Mouse (Mus musculus) retina, postnatal 7 days (tissue): ENCODE results near the gene C1qtnf5.

Experiments used
- DNase-seq: peaks from one replicate; pipeline ENCODE4 v3.0.0-alpha.2; 2012; ENCODE audit warnings: low read depth, low spot score

C1qtnf5 gene

GRCm38 (mm10) chr9:44107110-44107509 lies at the start of gene C1qtnf5:
Gene C1qtnf5, plus strand, starts transcription at chr9:44107245.
- DNase-seq, result no peak

DNA sequence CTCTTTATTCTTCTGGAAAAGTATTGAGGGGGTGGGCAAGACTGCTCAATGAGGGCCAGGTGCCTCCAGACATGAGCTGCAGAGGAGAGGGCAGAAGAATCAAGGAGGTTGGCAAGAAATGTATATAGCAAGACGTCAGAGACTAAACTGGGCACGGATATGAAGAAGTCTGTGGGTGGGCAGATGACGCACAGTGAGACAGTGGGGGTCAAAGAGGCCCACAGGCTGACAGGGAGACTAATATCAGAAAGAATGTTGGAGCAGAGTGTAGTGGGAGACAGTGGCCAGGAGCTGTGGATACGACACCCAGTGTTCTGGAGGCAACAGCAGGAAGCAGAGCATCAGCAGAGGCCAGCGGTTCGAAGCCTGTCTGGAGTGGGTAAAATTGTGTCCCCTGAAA lies 48.4 kb upstream of the C1qtnf5 start:
- no peak for DNase-seq

- DNase-seq, result no peak
Observed at GRCm38 (mm10) chr9:44065177-44065576, 41.9 kb upstream of the C1qtnf5 start.

DNA sequence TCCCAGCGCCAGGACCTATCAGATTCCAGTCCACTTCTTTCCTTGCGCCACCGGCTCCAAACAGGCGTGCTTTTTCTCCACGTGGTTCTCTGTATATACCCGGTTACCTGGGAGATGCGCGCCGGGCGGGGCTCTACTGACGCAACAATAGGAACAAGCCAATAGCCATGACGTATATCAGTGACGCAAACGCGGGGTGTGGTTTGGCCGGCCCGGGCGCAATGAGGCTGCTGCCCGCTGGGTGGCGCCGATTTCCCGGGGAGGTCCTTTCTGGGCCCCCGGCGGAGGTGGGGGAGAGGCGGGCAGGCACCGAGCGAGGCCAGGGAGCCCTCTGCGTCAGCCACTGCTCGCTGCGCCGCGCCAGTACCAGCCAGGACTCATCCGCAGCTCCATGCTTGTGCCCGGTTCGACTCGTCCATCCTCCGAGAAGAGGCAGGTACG lies 40.2 kb upstream of the C1qtnf5 start, which contains the start of gene Usp2:
Gene Usp2, plus strand, starts transcription at position 237 of the 441 bp plus-strand sequence.
- DNase-seq, result peak; percentile 97

- DNase-seq, result no peak
Observed at GRCm38 (mm10) chr9:44067241-44067959, 39.6 kb upstream of the C1qtnf5 start.

- no peak for DNase-seq
Observed at GRCm38 (mm10) chr9:44067960-44068330, 39.1 kb upstream of the C1qtnf5 start.

DNA sequence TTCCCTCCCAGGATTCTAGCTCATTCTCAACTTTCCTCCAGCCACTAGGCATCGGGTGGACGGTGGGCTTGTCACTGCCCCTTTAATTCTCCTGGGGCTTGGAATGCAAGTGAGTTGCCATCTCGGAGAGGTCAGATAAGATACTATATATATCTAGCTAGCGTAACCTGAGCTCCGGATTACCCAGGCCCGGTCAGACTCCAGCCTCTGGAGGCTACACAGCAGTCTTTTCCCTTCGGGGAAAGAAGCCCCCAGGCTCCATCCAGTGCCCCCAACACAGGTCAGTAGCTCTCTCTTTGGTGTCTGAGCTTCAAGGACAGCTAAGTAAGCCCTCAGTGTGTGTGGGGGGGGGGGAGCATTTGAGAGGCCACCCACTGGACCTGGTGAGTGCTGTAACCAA lies 37.8 kb upstream of the C1qtnf5 start:
- DNase-seq, result no peak

GRCm38 (mm10) chr9:44070113-44070843 lies 36.8 kb upstream of the C1qtnf5 start:
- DNase-seq, result no peak

DNA sequence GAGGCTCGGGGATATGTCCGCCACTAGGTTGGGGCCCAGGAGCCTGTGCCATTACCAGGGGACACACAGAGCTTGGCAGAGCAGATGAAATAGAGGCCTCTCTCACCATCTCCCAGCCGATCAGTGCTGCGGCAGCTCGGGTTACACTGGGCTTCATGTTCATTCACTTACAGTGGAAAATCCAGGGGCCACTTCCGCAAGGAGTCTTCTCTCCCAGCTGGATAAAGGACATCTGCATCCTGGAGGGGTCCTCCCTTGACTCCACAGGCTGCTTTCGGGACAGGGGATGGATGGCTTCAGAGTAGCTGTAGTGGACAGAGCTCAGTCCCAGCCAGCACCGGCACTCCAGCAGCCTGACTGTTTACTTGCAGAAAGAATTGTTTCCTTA lies 36.2 kb upstream of the C1qtnf5 start:
- DNase-seq, result no peak

DNA sequence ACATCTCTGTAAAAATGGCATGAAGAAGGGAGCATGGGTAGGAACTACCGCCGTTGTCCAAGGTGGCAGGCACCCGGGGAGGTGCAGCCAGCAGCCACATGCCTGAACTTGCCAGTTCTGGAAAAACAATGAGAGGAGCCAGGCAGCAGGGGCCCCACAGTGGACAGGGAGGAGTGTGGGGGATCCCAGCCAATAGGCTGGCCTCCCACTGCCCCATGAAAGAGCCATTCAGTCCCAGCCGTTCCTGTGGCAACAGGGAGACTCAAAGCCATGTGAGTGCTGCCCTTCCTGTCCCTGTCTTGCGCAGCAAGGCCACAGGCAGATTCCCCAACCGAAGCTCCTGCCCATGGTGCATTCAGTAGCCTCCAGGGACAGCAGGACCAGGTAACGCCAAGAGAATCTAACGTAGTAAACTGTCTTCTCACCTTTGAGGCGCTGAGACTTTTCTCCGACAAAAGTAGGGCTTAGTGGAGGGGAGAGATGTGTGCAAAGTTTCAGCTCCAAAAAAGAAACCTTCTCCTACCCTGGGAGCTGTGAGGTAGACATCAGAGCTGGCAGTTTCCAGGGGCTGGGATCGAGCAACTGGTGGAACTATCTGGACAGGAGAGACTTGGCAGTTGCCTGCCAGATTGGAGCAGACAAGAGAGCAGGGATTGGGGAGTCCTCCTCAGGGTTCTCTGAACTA lies 35.0 kb upstream of the C1qtnf5 start:
- no peak for DNase-seq

GRCm38 (mm10) chr9:44072599-44072915 lies 34.5 kb upstream of the C1qtnf5 start:
- no peak for DNase-seq

DNA sequence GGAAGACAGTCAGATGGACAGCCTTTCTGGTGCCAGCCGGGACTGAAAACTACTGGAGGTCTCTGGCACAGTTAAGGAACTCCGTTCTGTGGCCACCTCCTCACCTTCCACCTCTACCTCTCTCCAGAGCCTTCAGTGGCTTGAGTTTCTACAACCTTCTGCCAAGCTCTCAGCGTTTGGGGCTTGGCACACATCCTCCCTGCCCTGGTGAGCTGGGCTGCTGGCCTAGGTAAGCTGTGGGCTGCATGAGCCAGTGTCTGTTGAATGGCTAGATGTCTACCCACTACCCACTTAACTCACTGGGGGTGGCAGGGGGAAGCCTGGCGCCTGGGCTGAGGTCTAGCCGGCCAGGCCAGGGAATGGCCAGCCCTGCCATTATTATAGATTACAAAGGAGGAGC lies 33.9 kb upstream of the C1qtnf5 start:
- DNase-seq, result no peak

DNA sequence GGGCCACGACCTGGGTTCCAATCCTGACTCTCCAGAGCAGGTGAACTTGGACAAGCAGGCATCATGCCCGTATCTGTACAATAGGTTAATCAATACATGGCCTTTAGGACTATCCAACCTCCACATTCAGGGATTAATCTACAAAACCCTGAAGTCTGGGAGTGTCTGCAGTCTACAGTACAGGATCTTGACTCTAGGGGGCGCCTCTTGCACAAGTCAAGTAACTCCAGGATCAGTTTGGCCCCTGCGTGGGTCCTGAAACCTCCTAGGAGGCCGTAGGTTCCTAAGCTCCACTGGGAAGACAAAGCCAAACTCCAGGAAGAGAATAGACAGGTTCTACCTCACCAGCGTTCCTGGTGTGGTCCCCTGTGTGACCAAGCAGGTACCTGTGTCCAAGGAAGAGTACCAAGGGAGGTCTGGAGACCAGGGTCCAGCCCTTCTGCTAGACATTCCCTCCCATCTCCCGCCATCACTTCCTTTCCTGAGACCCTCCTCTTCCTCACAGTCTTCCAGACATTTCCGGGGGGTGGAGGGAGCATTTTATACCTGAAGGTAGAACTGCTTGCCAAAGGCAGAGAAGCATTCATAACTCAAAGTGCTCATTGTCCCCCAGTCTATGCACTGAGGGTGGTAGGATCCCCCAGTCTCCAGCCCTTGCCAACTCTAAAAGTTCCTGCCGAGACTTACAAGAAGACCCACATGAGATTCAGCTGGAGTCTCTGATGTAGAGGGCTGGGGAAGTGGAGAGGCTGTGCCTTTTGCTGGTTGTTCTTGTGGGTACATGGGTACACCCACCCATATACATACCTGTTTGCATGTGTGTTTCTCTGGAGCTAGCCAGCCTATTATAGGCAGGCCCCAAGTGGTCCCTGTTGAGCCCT lies 32.4 kb upstream of the C1qtnf5 start:
- DNase-seq, result no peak

DNA sequence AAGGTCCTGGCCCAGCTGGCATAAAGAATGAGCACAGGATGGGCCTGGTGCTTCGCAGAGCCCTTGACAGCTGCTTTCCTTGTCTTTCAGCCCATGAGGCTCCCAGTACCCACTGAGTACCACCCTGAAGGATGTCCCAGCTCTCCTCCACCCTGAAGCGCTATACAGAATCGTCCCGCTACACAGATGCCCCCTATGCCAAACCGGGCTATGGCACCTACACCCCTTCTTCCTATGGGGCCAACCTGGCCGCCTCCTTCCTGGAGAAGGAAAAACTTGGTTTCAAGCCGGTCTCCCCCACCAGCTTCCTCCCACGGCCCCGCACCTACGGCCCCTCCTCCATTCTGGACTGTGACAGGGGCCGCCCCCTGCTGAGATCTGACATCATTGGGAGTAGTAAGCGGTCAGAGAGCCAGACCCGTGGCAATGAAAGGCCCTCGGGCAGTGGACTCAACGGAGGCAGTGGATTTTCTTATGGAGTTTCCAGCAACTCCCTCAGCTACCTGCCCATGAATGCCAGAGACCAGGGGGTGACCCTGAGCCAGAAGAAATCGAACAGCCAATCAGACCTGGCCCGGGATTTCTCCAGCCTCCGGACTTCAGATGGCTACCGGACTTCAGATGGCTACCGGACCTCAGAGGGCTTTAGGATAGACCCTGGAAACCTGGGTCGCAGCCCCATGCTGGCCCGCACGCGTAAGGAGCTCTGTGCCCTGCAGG lies 31.6 kb upstream of the C1qtnf5 start:
- no peak for DNase-seq

GRCm38 (mm10) chr9:44075996-44076763 lies 30.9 kb upstream of the C1qtnf5 start:
- DNase-seq, result no peak

- peak; percentile 86 for DNase-seq
Observed at GRCm38 (mm10) chr9:44076764-44077120, 30.3 kb upstream of the C1qtnf5 start.

- no peak for DNase-seq
Observed at GRCm38 (mm10) chr9:44077266-44077910, 29.7 kb upstream of the C1qtnf5 start.

DNA sequence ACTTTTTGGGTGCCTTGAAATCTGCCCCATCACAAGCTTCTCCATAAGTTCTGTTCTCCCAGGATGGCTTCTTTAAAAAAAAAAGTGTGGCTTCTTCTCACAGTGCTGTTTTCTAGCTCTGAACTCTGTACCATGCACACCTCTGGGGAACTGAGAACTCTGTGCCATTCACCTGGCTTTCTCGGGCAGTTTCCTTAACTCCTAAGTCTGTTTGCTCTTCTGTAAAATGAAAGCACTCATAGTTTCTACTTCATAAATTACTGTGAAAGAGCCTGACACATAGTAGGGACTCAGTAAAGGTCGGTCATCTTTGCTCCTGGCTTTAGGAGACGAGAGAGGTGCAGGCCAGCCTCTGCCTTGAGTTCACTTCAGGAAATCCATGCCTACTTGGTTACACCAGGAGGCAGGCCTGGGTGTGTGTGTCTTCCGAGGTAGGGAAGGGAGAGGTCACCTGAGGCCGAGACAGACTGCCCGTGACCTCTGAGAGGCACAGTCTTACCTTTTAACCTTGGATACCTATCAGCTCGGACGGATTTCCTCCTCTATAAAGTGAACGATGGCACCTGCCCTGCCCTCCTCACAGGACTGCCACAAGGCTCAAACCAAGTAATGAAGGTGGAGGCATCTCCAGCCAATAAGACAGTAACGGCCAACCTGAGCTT lies 28.8 kb upstream of the C1qtnf5 start:
- DNase-seq, result no peak
